Mouse (Mus musculus) gastrocnemius, adult 2 months (tissue): ENCODE data around the gene 4933403O08Rik. TPM values are rescaled to one million over a fixed set of nuclear protein-coding genes. Genes with fewer than 3 reads are reported as not detected.

Source experiments
- DNase-seq: peaks from one replicate; pipeline ENCODE4 v3.0.0; 2022
- H3K27ac ChIP-seq: fragments of 200-600 bp; 2 replicates; pipeline ENCODE4 v1.8.1; 2022; ENCODE audit warnings: mild to moderate bottlenecking
- H3K4me3 ChIP-seq: fragments of 200-600 bp; 2 replicates; pipeline ENCODE4 v1.8.1; 2022; ENCODE audit warnings: mild to moderate bottlenecking, moderate library complexity
- CTCF ChIP-seq: fragments of 200-600 bp; IDR thresholded peaks from 2 replicates; pipeline ENCODE4 v1.8.1; 2022; ENCODE audit warnings: antibody characterized with exemption, mild to moderate bottlenecking, moderate library complexity
- intact Hi-C: fragments of 180-260 bp; cut with DNase I; formaldehyde crosslinking; loops from one replicate; pipeline ENCODE4 v1.15.1; 2025
- long read RNA-seq, 2 experiments: library from polyadenylated mRNA; stranded (forward); transcript quantifications; one replicate each; pipeline ENCODE4 v2.0.0; 2021
- total RNA-seq, 2 experiments: library from RNA; stranded (reverse); gene quantifications; 2 replicates each; pipeline ENCODE4 v1.2.3; 2021

Gene 4933403O08Rik
- total RNA-seq: not detected
- long read RNA-seq, experiment 1: 0 reads
- long read RNA-seq, experiment 2: 0 reads

DNA sequence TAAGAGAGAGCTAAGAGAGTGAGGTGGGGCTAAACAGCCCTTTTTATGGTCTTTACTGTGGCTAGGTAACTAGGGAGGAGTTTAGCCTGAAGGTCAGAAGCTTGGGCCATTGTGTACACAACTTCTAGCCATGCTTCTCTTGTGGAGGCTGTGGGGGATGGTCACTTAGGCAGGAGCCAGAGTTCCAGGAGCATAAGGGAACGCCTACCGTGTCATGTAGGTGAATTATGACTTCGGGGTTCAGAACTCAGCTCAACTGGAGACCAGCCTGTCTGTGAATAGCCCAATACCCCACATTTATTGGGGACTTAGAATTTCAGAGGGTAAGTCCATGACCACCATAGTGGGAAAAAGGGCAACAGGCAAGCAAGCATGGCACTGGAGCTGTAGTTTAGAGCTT, at the start of gene 4933403O08Rik:
Gene 4933403O08Rik (plus strand): TSS at position 301 of the 400 bp plus-strand sequence.
- no peak within 1 kb of the TSS for H3K27ac ChIP-seq
- H3K4me3 ChIP-seq: no peak within 1 kb of the TSS
- TF ChIP-seq CTCF: no peak
- no peak for DNase-seq
- intact Hi-C loops: no loop called here

DNA sequence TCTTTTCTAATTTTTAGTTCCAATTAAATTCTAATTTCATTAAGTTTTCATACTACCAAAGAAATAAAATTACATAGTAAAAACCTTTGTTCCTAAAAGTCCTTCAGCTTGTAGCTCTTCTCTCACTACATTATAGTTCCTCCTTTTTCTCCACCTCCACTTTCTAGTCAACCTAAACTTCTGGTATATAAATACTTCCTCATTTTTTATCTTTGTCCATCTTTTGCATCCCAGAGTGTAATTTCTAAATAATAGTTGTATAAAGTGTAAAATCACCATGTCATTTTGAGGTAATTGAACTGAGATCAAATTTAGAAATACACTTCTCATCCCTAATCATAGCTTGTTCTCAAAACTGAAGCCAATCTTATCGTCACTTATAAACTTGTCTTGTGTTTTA, 4.1 kb downstream of the 4933403O08Rik start:
- DNase-seq: no peak
- Histone ChIP-seq H3K27ac (no peak overlapping the region), H3K4me3 (no peak overlapping the region)
- intact Hi-C loops: no loop called here
- TF ChIP-seq CTCF: no peak

DNA sequence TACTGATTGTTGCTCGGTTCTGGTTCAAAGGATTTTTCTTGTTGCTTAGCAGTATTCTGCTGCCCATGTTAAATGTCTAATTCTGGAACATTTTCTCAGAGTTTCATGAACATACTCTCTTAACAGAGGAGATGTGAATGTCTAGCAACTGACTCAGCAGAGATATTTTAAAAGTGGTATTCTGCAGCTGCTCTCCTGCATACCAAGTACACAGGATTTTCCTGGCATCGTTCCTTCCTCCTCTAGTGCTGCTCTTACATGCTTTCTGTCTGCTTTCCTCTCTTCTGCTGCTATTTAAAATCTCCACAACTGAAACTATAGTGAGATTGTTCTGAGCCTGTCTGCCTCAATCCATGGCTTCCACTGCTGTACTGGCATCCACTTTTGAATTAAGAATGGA, 16.7 kb downstream of the 4933403O08Rik start:
- TF ChIP-seq CTCF: no peak
- intact Hi-C loops: no loop called here
- DNase-seq: no peak
- H3K4me3 ChIP-seq: no peak overlapping the region
- H3K27ac ChIP-seq: no peak overlapping the region

DNA sequence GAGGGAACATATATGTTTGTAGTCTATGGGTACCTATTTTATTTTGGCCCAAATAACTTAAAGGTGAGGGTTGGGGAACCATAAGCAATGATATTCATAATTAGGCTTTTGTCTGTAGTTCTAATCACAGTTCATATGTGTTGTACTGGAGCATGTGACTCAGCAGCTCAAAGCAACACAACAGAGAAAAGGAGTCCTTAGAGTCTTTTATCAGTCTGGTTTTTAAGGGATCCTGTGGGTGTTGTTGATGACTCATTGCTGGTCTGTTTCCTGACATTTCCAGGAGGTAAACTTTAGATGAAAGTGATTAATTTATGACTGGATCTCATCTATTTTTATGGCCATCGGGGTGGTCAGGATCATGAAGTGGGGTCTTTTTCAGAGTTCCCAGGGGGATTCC, 34.7 kb downstream of the 4933403O08Rik start:
- DNase-seq: no peak
- Histone ChIP-seq H3K27ac (no peak overlapping the region), H3K4me3 (no peak overlapping the region)
- intact Hi-C loops: no loop called here
- TF ChIP-seq CTCF: no peak

Other genes with a start within 250 kb of the 4933403O08Rik start
- gene Tex16, start 228.0 kb upstream of the 4933403O08Rik start, total RNA-seq: not detected
- 10 to 100 TPM; 39.3 to 53.6 TPM for gene Apool, start 72.3 kb downstream of the 4933403O08Rik start, total RNA-seq
- not detected for gene Satl1, start 167.7 kb downstream of the 4933403O08Rik start, total RNA-seq